In the genomic region with DNA sequence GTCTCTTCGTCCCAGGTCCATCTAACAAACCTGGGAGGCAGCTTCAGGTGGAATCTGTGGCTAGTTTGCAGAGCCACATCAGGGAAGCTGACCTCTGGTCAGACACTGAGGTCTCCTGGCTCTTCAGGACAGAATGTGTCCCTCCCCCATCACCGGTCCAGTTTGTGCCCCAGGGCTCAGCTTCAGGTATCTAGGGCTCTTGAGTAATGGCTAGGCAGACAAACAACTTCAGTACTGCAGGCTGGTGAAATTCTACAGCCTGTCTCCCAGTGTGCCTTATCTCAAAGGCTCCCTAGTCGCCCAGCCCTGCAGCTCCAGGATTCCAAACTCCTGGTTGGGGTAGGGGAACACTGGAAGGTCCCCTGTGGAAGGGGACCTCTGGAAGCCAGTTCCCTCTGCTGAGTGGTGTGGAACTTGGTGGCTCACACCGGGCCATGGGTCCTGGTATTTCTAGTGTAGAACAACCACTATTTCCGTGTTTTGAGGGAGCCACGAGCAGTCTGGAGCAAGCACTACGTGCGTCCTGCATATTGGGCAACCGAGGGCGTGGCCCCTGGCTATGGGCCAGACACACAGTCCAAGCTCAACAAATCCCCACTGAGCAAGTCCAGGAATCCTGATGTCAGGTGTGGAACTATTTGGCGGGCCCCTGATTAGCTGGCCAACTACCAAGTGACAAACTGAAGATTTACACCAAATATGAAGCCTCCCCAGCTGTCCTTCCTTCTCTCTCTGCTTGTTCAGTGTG, we compare ENCODE assay signal across 9 mouse cellular contexts.
A peak's percentile ranks its signal among the peaks of the same experiment; 100 is the strongest.
DNase-seq lines count a peak whose midpoint lies in the region; ATAC-seq and TF ChIP-seq lines count a peak whose summit lies in the region.
"Had no signal": no experiment of that assay in that cellular context is flagged by ENCODE, and none has a peak within 500 bp of the region (broad histone marks: within the 10 kb centered on the region; RNA-seq: fewer than 3 reads in every experiment).

No protein-coding gene starts in this region.

- no peaks in the 10 kb centered on the region for H3K36me3 ChIP-seq in lung, postnatal 0 days (ENCODE audit: insufficient read depth, low read length)
- no peaks in the 10 kb centered on the region for H3K36me3 ChIP-seq in forebrain, embryonic 14.5 days (ENCODE audit: control insufficient read depth, insufficient read depth, low read length)

- ATAC-seq in lung, postnatal 0 days: peak; percentile 94
- ATAC-seq in forebrain, embryonic 14.5 days: no peak
- ATAC-seq in frontal cortex, adult (ENCODE audit: low TSS enrichment): no peak

- 0 out of 2 replicates have a peak, but pooled peaks have one; percentile 2 for TF ChIP-seq CTCF in lung, postnatal 0 days (IDR thresholded peaks at IDR 0.05)
- TF ChIP-seq CTCF in layer of hippocampus, adult 2 months (conservative IDR thresholded peaks at IDR 0.05): no peak

- peak; percentile 27 to 73 for DNase-seq in adrenal gland, adult (ENCODE audit: inconsistent age in 2 of 2, low spot score in 1 of 2)
- DNase-seq in gastrocnemius, postnatal 14 days: peak; percentile 69
- peak; percentile 49 to 50 for DNase-seq in kidney, adult 8-10 months
- DNase-seq in lung, postnatal 0 days (ENCODE audit: low spot score): peak; percentile 89
- DNase-seq in forebrain, embryonic 14.5 days (ENCODE audit: low spot score): no peak
- DNase-seq in Muller cell, postnatal 12 days (ENCODE audit: inconsistent ontology term): no peak
- DNase-seq in layer of hippocampus, adult 2 months (ENCODE audit: low spot score in 2 of 2): no peak

- no peak overlapping the region for H3K9ac ChIP-seq in lung, postnatal 0 days (replicated peaks; ENCODE audit: low read depth)
- H3K9ac ChIP-seq in forebrain, embryonic 14.5 days (ENCODE audit: low read length): no peak overlapping the region

- TF ChIP-seq EP300 in lung, postnatal 0 days (IDR thresholded peaks at IDR 0.05): peak; percentile 53

- H3K4me2 ChIP-seq in lung, postnatal 0 days (replicated peaks; ENCODE audit: low read depth, low read length): 0 out of 2 replicates have a peak overlapping the region, but pooled peaks have one; percentile 17
- no peak overlapping the region for H3K4me2 ChIP-seq in forebrain, embryonic 14.5 days (ENCODE audit: low read length)

- WGBS in lung, postnatal 0 days: 26% methylated on average over 11 of the region's 11 CpGs
- 81% methylated on average over 11 of the region's 11 CpGs for WGBS in forebrain, embryonic 14.5 days

- H3K27me3 ChIP-seq in lung, postnatal 0 days (replicated peaks; ENCODE audit: insufficient read depth, low read length): no peaks in the 10 kb centered on the region
- H3K27me3 ChIP-seq in forebrain, embryonic 14.5 days (replicated peaks; ENCODE audit: control insufficient read depth, insufficient read depth, low read length): no peaks in the 10 kb centered on the region

- intact Hi-C loops in gastrocnemius, postnatal 14 days (cut with DNase I; ENCODE audit: low total_unique reads): no loop called here

- H3K4me1 ChIP-seq in lung, postnatal 0 days (ENCODE audit: insufficient read depth, low read depth, low read length): peaks cover 17% of the 10 kb centered on the region; the same call in 1 of the 2 replicates
- H3K4me1 ChIP-seq in forebrain, embryonic 14.5 days (ENCODE audit: control insufficient read depth, insufficient read depth, low read length): no peaks in the 10 kb centered on the region

- H3K4me3 ChIP-seq in lung, postnatal 0 days (ENCODE audit: low read depth, low read length): no peak overlapping the region
- H3K4me3 ChIP-seq in forebrain, embryonic 14.5 days (ENCODE audit: low read depth, low read length): no peak overlapping the region
- H3K4me3 ChIP-seq in layer of hippocampus, adult 2 months: no peak overlapping the region

- H3K27ac ChIP-seq in lung, postnatal 0 days (ENCODE audit: low read length): peak overlapping the region; percentile 86
- no peak overlapping the region for H3K27ac ChIP-seq in forebrain, embryonic 14.5 days (ENCODE audit: low read depth, low read length)
- no peak overlapping the region for H3K27ac ChIP-seq in layer of hippocampus, adult 2 months
- H3K27ac ChIP-seq: kidney, postnatal 0 days had no signal

- H3K9me3 ChIP-seq in lung, postnatal 0 days (ENCODE audit: low read length): no peaks in the 10 kb centered on the region
- no peaks in the 10 kb centered on the region for H3K9me3 ChIP-seq in forebrain, embryonic 14.5 days (replicated peaks; ENCODE audit: control insufficient read depth, low read length)

Comparison
In these comparisons a context has a peak if more than half of its experiments do, and no peak if none do; other contexts are left out.
1. DNase-seq: peak in adrenal gland, adult (2 of 2), gastrocnemius, postnatal 14 days (single experiment), kidney, adult 8-10 months (2 of 2) and lung, postnatal 0 days (single experiment); none in forebrain, embryonic 14.5 days (single experiment), Muller cell, postnatal 12 days (single experiment) and layer of hippocampus, adult 2 months (0 of 2).